Mouse (Mus musculus) c-Kit-positive CD71-negative TER-119-negative erythroid progenitor cells, embryonic 14.5 days (primary cell): Measurements from ENCODE around the gene Olfr43.

Experiments used
- DNase-seq: peaks from one replicate; pipeline ENCODE4 v3.0.0-alpha.2; 2013; ENCODE audit warnings: low read depth

Olfr43 gene

GRCm38 (mm10) chr11:74211279-74211678 lies at the start of gene Olfr43:
TSS of gene Olfr43 (minus strand) at chr11:74211379.
- no peak for DNase-seq

DNA sequence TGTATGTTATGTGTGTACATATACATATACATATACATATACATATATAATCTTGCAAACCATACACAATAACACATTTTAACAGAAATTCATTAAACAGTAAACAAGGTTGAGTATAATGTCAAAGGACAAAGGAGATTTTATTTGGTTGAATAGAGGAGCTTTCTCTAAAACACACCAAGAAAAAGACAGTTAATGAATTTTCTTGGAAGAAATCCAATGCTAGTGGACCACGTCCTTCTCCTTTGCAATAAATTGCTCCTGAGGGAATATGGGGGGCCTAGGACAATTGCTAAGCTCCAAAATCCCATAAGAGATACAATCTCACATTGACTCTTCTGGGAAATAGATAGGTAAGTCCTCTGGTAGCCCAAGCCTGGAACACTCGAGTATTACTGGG lies 48.3 kb upstream of the Olfr43 start, which contains the start of gene Olfr406:
Gene Olfr406 (plus strand): TSS at position 301 of the 400 bp plus-strand sequence.
- DNase-seq: no peak

DNA sequence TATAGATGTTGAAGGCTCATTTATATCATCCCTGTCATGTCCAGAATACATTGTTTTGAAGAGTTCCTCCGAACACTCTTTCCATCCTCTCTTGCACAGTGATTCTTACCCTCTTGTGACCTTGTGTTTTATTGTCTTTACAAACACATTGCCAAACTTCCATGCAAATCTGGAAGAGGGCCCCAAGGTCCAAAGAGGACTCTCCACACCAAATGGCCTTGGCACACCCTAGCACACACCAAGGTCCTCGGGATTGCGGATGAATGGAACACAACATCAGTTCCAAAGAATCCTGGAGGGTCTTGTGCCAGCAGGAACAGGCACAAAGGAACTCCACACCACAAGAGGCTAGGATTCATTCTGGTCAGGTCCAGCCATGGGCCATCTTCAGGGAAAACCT lies 30.0 kb upstream of the Olfr43 start:
- DNase-seq: no peak

GRCm38 (mm10) chr11:74185949-74186348 lies 25.2 kb downstream of the Olfr43 start, which contains the start of gene Olfr403:
TSS of gene Olfr403 (plus strand) at chr11:74186249.
- no peak for DNase-seq

DNA sequence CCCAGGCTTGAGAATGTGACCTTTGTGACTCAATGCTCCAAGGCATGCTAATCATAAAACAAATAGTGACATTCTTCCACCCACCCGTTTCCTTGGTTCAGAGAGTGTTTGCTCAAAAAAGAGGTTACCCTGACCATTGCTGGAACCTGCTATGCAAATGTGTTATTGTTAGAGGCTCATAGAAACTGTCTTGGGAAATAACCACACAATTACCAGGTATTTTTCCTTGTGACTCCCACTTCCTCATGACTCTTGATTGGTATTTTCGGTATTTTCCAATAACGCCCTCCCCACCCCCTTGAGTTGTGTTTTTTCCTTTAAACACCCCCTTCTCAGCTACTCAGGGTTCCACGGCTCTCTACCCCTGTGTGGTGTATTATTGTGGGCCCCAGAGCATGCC lies 27.4 kb downstream of the Olfr43 start:
- no peak for DNase-seq

DNA sequence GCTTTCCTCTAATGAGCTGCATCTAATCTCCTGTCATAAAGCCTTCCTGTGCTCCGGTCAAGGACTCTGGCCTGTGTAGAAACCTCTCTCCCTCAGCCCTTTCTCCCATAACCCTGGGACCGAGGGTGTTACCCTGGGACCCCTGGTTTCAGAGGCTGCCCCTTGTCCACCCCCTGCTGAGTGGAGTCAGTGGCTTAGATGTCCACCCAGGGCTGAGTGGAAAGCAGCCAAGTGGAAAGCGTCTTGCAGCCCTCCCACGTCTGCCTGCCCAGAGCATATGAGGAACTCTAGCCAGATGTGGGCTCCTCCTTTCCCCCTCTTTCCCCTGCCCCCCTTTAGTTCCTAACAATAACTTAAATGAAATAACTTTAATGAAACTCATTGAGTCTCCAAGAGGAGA lies 28.0 kb downstream of the Olfr43 start:
- no peak for DNase-seq

DNA sequence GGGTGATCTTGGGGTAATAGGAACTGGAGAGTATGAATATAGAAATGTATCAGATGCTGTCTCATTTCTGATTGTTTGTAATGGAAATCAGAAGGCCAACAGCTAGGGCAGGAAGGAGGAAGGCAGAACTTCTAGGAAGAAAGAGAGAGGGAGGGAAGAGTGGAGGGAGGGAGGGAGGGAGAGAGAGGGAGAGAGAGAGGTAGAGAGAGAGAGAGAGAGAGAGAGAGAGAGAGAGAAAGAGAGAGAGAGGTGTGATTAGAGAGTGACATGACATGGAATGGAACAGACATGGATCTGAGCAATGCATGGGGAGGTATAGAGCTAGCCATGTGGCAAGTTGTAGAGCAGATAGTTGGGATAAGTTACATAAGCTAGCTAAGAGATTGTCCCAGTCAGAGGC lies 42.4 kb downstream of the Olfr43 start:
- no peak for DNase-seq
